Mouse (Mus musculus): ENCODE results near the gene Aco1.

Gene Aco1

DNA sequence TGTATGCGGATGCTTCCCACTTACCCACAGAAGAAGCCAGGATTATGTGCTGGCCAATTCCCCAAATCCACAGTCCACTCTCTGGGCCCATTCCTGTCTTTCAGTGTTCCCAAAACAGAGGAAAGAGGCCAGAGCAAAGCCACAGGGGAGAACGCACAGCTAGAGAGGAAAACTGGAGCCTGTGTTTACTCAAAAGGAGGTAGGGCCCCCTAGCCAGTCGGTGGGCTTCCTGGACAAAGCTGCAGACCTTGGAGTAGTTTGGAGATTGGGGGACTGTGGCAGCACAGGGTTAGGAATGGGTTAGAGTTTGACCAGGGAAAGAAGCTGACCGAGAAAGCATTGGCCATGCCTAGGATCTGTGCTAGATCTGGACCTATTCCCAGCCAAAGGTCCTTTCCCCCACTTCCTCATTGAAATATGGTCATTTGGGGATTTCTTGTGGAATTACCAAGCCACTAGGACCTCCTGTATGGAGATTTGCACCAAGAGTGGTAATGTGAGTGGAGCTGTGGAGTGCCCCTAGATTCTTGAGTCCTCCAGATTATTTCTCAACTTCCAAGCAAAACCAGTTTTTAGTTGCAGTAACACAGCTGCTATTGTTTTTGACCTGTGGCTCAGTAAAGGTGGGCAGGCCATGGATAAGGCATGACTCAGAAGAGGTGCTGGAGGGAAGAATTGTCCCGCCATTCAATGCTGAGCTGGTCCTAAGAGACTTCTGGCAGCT lies 14.8 kb downstream of the Aco1 start:
- no peak for DNase-seq

DNA sequence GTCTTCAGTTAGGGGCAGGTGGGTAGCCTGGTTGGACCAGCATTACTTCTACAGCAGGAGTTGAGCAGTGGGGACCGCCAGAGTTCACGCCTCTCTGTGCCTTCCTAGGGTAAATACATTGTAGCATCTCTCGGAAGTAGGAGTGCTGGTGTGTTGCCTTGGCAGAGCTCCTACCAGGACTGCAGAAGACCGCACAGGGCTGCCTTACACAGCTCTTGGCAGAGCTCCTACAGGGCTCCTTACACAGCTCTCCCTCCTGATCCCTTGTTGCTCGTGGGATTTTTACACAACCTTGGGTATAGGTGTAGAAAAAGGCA lies 15.3 kb downstream of the Aco1 start:
- DNase-seq, result peak; percentile 17 to 31

DNA sequence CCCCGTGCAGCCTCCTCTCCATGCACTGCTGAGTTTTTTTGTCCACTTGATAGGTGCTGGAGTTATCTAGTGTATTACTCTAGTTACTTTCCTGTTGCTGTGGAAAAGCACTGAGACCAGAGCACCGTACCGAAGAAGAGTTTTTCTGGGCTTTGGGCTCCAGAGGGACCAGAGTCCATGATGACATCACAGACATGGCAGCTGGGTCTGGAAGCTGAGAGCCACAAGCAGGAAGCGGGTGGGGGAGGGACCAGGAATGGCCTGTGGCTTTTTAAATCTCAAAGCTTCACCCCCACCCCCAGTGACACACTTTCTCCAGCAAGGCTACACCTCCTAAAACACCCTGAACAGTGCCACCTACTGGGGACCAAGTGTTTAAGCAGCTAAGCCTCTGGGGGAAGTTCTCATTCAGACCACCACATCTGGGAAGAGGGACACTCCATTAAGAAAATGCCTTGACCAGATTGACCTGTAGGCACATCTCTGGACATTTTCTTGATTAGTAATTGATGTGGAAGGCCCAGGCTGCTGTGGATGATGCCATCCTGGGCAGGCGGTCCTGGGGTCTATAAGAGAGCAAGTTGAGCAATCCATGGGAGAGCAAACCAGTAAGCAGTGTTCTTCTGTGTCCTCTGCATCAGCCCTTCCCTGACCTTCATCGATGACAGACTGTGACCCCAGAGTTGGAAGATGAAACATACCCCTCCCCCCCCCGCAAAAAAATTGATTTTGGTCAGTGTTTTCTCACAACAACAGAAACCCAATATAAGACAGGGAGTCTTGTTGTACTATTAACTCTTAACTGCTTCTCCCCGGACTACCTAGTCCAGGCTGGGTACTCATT lies 17.9 kb downstream of the Aco1 start:
- no peak for DNase-seq

DNA sequence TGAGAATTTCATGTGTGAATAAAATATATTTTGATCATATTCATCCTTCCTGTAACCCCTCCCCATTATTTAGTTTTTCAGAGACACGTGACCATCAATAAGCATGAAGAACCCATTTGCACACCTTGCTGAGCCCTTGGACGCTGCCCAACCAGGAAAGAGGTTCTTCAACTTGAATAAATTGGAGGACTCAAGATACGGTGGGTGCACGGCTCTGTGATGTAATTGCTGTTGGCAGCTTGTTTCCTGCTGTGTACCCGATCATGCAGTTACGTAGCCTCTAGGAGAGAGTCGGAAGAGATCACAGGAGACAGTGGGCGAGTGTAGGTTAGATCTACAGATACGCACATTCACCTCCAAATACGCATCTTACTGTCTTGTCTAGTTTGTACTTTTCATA lies 20.8 kb downstream of the Aco1 start:
- peak; percentile 57 to 59 for DNase-seq

DNA sequence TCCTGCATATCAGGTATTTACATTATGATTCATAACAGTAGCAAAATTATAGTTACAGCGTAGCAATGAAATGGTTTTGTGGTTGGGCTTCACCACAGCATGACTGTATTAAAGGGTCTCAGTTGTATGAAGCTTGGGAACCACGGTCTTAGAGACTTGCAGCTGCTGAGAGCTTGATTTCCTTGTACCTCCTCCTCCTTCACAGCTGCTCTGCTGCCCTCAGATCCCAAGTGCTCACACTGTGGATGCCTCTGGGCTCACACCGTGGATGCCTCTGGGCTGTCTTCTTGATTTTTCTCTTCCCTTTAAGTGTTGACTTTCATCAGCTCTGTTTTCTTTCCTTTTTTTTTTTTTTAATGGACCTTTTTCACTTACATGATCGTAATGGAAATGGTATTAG lies 28.6 kb downstream of the Aco1 start:
- DNase-seq, result no peak

DNA sequence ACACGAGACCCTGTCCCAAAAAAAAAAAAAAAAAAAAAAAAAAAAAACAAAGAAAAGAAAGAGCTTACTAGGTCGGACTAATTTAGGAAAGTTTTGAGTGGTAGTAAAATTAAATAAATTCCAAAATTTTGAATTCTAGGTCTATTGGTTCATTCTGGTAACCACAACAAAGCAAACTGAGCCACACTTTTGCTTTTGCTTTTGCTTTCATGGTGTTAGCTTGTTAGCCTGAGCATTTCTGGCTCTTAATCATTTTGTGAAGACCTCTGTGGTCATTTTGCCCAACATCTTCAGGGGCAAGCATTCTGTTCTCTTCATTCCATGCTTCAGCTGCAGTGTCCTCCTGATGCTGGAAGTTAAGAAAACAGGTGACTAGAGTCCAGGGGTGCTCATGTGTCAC lies 29.5 kb downstream of the Aco1 start:
- no peak for DNase-seq

DNA sequence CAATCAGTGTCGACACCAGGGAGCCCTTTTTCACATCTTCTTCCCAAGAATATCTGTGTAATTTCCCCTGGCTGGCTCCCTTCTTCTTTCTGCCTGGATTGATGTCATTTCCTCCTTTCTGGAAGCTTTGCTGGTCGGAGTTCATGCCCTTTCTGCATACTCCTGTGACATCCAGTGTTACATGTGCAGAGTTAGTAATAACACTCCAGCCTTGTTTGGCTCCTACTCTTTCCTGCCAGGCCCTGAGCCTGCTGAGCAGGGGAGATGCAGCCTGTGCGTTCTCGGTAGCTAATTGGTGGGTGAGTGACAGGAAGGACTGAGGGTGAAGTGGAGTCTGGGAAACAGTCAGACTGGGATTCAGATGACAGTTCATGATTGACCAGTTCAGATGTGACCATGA lies 31.4 kb downstream of the Aco1 start:
- DNase-seq, result no peak

DNA sequence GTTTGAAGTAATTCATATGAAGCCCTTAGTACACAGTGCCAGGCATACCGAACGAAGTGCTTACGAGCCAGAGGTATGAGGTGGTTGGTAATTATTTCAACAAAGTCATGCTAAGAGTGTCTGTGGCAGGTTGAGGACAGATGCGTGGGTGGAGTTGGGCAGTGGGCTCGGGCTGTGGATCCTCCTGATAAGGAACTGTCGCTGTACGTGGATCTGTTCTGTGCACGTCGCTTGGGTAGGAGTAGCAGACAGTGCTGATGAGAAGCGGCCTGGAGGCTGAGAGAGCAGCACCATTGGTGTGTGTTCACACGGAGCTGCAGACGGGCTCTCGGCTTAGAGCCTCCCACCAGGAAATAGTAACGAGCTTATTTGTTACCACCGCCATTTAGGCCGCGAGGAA lies 35.7 kb downstream of the Aco1 start:
- DNase-seq, result no peak

DNA sequence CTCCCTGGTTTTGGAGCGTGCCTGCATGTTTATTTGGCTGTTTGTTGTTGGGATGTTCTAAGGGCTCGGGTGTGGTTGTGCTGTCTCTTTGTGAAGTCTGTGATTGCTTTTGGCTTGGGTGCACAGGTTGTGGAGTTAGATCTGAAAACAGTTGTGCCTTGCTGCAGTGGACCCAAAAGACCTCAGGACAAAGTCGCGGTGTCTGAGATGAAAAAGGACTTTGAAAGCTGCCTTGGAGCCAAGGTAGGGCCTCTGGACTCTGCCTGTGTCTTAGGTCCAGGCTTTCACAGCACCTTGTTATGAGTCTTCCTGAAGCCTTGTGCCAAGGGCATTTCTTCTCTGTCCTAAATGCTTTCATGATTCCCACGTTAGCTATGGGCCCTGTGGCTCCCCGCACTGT lies 37.2 kb downstream of the Aco1 start:
- DNase-seq, result no peak

DNA sequence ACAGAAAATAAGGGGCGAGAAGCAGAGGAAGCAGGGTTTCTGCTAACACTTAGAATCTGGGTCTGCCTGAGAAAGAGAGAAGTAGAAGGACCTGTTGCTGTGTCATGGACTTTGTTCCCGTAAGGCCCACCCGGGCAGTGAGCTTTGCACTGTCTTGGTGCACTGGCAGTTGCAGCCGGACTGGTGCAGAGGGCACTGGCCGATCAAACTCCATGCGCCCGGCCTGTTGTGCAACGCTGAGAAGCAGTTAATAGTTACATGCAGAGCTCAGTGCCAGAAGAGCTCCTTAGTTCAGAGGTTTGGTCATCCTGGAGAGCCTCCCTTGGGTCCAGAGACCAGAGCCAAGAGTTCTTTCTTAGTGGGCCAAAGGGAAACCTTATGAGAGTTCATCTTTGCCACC lies 38.8 kb downstream of the Aco1 start:
- DNase-seq, result no peak

DNA sequence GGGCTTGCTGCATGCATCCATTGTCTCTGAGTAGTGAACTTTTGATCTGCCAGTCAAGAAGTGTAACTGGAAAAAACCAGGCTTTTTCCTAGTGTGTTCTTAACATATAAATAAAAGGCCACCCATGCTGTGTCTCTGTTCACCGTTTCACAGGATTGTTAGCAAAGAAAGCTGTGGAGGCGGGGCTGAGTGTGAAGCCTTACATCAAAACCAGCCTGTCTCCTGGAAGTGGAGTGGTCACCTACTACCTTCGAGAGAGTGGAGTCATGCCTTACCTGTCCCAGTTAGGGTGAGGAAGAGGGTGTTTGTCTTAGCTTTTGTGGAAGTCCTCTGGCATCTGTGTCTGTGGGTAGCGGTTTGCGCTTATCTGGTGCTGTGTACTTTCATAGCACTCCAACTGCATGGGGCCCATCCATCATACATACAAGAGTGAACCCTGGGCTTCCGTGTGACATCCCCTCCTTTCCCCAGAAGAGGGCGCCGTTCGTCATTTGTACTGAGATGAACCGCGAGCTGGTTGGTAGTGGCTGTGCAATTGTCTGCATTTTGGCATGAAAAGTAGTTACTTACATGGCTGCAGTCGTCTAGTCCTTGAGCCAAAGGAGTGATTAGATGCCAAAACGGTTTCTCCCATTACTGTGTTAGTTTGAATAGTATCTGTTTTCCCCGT lies 39.9 kb downstream of the Aco1 start:
- DNase-seq, result peak; percentile 74 to 80

DNA sequence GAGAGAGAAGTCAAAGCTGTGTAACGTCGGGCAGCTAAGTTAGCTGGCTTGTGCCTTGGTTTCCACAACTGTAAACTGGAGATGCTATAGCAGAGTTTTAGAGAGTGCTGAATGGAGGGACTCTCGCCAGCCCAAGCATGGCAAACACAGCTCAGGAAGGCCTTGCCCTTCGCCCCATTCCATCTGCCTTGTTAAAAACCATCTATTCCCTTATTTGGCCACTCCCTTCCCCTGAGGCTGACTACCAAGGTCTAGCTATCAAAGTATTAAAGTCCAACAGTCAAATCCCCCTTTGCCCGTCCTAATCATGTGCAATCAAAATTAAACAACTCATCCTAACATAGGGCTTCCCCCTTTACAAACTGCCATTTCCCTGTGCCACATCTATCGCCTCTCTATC lies 40.9 kb downstream of the Aco1 start:
- DNase-seq, result no peak

DNA sequence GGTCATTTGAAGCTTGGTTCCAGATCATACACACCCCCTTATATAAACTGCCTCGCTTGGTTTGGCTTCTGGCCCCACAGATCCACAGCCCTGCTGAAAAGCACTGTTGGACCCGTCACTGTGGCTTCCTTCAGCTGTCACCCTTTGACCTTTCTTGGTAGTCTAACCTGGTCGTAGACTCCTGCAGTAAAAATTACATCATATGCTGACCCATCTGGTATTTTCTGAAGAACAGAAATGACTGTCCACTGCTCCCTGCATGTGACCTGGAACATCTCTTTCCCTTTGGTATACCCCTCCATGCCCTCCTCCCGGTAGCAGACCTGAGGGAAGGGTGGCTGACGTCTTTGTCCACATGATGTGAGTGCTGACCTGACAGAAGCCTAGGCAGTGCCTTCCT lies 41.6 kb downstream of the Aco1 start:
- no peak for DNase-seq

DNA sequence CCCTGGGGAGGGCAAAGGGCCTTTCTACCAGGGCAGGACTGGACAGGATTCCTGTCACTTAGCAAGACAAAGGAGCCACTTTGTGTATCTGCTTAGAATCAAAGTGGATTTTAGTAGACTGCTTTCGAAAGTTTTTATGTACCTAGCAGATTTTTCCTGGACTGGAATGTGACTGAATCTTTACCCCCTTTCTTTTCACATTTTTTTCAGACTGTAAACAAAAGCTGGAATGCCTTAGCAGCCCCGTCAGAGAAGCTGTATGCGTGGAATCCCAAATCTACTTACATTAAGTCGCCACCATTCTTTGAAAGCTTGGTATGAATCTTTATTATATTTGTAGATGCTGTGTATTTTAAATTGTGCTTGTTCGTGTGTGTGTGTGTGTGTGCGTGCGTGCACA lies 45.1 kb downstream of the Aco1 start:
- no peak for DNase-seq

DNA sequence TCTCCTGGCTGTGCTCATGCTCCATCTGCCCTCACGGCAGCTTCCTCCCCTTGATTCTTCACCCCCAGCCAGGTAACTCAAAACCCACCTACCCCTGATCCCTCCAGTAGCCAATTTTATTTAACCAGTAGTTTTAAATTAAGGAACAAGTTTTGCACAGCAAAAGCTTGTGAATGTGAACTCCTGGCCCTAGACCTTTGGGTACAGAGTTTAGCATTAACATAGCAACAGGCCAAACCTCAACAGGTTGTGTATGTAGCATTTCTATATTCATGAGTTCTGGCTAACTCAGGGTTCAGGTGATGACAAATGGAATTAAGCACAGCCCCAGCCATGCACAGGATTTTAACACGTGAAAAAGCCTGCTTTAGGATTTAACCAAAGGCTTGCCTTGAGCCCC lies 49.4 kb downstream of the Aco1 start:
- no peak for DNase-seq

DNA sequence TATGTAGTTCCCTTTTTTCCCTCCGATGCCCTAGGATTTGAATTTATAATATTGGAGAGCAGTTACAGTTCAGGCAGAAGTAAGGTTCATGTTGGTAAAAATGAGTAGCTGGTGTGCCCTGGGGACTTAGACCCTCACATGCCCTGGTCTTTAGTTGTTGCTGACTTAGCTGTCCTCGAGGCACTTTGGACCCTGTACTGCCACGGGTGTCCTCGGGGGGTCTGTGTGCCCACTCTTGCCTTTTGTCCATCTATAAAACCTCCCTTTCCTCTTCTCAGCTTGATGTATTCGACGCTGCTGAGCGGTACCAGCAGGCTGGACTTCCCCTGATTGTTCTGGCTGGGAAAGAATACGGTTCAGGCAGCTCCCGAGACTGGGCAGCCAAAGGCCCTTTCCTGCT lies 50.6 kb downstream of the Aco1 start:
- DNase-seq, result no peak

DNA sequence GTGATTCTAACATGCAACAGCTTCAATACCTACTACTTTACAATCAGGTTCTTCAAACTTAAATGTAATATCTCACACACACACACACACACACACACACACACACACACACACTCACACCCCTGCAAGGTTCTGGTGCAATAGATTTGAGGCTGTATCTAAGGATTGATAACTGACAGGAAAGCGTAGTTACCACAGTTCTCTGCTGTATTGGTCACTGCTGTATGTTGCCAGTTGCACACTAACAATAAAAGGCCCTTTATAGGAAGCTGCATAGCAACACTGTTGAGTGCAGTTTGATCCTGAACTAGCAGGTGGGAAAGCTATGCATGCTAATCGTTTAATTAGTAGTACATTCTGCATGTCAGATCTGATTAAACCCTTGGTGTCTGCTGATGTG lies 52.5 kb downstream of the Aco1 start:
- no peak for DNase-seq

DNA sequence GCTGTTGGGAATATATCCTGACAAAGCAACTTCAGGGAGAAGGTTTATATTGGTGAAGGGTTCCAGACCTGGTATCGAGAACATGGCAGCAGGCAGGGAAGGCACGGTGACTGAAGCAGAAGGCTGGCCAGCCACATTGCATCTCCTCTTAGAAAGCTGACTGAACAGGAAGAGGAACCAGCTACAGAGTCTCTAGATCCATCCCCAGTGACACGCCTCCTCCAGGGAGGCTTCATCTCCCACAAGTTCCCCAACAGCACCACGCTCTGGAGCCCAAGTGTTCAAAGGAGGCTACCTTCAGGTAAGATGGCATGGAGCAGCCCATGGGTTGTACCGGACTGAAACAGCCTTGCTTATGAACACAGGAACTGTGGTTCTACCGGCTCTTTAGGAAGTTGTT lies 59.3 kb downstream of the Aco1 start:
- DNase-seq, result no peak

DNA sequence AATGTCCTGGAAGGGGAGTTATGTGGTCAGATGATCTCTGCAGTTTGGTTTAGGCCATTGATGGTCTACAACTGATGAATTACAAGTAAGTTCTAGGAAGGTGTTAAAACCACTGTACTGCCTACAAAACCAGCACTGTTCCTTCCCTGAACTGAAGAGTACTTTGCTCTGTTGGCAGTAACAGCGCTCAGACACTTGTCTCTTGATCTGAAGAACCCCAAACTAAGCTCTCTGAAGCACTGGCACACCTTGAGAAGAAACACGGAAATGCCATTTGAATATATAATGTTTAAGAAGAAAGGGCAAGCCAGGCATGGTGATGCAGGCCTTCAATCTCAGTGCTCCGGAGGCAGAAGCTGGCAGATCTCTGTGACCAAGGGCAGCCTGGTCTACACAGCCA lies 61.5 kb downstream of the Aco1 start:
- DNase-seq, result no peak

DNA sequence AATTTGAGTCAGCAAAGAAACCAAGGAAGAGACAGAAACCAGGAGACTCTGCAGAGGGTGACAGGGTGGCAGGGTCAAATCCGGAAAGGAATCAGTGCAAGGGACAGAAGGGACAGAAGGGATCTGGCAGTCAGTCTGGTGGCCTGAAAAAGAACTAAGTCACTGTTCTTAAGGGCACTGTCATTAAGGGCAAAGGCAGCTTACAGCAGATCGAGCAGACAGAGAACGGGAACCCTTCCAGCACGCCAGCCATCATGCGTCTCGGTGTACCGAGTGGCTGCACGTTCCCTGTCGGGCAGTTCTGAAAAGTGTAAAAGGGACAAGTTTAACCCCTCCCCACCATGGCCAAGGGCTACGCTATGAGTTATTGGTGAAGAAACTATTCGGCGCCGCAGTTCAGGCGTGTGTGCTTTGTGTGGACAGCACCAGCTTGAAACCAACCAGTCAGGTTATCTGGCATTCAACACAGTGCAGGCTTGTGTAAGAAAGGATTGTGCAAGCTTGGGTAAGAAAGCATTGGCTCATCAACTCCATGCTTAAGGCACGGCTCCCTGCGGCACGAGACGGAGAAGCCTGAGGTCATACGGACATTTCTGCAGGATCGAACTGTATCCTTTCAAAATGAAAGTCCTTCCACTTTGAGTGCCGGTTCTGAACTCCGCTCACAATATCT lies 62.5 kb downstream of the Aco1 start:
- DNase-seq, result no peak

DNA sequence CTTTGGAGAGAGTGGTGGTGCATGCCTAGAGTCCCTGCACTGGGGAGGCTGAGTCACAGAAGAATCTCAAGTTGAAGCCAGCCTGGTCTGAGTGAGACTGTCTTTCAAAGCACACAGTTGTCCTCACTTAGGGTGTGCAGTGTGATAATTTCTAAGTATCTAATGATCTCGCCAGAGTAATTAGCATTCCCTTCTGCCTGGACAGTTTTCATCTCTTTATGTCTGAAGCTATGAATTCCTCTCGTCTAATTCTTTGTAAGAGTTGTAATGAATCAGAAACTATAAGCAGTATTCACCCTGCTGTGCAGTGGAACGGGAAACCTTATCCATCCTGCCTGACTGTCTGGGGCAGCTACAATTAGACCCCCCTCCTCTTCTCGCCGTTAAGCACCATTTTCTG lies 64.8 kb downstream of the Aco1 start:
- DNase-seq, result no peak

DNA sequence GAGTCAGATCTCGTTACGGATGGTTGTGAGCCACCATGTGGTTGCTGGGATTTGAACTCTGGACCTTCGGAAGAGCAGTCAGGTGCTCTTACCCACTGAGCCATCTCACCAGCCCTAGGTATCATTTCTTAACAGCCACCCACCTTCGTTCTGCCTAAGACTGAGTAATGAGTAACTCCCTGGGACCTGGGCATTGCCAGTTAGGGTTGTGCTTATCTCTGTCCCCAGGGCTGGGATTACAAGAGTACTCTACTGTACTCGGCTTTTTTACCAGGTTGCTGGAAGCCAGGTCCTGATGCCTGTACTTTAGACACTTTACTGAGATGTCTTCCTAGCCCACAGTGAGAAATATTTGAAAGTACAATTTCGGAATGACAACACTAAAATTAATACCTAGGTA lies 69.3 kb downstream of the Aco1 start:
- no peak for DNase-seq

DNA sequence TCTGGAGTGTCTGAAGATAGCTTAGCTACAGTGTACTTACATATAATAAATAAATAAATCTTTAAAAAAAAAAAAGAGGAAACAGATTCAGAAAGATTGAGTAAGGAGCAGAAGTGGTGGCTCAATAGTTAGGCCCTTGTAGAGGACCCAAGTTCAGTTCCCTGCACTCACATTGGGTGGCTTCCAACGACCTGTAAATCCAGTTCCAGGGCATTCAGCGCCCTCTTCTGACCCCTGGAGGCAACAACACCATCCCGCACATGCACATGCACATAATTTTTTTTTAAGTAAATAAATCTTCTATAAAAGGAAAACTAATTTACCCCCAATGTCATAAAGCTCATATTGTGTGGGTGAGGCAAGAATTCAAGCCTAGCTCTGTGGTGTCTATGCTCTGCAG lies 75.0 kb downstream of the Aco1 start:
- no peak for DNase-seq

DNA sequence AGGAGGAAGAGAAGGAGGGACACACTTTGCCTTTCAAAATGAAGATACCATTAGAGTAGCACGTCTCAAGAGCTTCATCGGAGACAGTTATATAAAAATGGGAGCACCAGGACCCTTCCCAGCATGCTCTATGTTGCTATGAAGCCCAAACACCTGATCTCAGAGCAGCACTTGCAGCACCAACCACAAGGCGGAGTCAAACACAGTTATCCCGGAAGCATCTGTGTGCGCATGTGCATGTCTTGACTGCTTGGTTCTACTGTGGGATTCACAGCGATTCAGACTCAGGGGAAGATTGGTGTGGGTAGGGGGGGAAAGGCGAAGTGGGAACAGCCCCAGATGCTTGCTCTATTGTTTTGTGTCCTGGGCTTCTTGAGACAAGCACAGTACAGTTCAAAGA lies 75.5 kb downstream of the Aco1 start:
- peak; percentile 26 to 37 for DNase-seq

Measured in cerebellum, postnatal 10 days (tissue).